Mouse (Mus musculus): ENCODE measurements around the gene Dnmt3c. TPM values are rescaled to one million over a fixed set of nuclear protein-coding genes. Genes with fewer than 3 reads are reported as not detected.

Dnmt3c gene
- total RNA-seq, 2 experiments from 2014 or later, result not detected

Other genes starting within 250 kb of the Dnmt3c start
- 7.1 TPM in 1 of 2 replicates, not detected in the other for gene 4930404H24Rik, start 203.9 kb upstream of the Dnmt3c start, total RNA-seq (2015; ENCODE audit: low replicate concordance)
- gene 4930404H24Rik, start 203.9 kb upstream of the Dnmt3c start, total RNA-seq (2017; ENCODE audit: low replicate concordance), result not detected in 2 replicates
- gene Nol4l, start 166.7 kb upstream of the Dnmt3c start, total RNA-seq (2015; ENCODE audit: low replicate concordance), result 2.7 and 6.1 TPM in 2 replicates
- gene Nol4l, start 166.7 kb upstream of the Dnmt3c start, total RNA-seq (2017; ENCODE audit: low replicate concordance), result 1.8 and 4.3 TPM in 2 replicates
- gene Commd7, start 63.9 kb upstream of the Dnmt3c start, total RNA-seq (2015; ENCODE audit: low replicate concordance), result 9.2 and 18.8 TPM in 2 replicates
- 2.4 and 4.3 TPM in 2 replicates for gene Commd7, start 63.9 kb upstream of the Dnmt3c start, total RNA-seq (2017; ENCODE audit: low replicate concordance)
- gene Dnmt3b, start 47.2 kb upstream of the Dnmt3c start, total RNA-seq (2015; ENCODE audit: low replicate concordance), result 1.5 and 2.3 TPM in 2 replicates
- 0.94 and 4.0 TPM in 2 replicates for gene Dnmt3b, start 47.2 kb upstream of the Dnmt3c start, total RNA-seq (2017; ENCODE audit: low replicate concordance)
- 40.5 and 93.4 TPM in 2 replicates for gene Mapre1, start 44.6 kb downstream of the Dnmt3c start, total RNA-seq (2015; ENCODE audit: low replicate concordance)
- gene Mapre1, start 44.6 kb downstream of the Dnmt3c start, total RNA-seq (2017; ENCODE audit: low replicate concordance), result 24.1 and 38.3 TPM in 2 replicates
- not detected in 2 replicates for gene Efcab8, start 83.3 kb downstream of the Dnmt3c start, total RNA-seq (2015; ENCODE audit: low replicate concordance)
- gene Efcab8, start 83.3 kb downstream of the Dnmt3c start, total RNA-seq (2017; ENCODE audit: low replicate concordance), result 0.51 TPM in 1 of 2 replicates, not detected in the other
- not detected in 2 replicates for gene Sun5, start 174.4 kb downstream of the Dnmt3c start, total RNA-seq (2015; ENCODE audit: low replicate concordance)
- gene Sun5, start 174.4 kb downstream of the Dnmt3c start, total RNA-seq (2017; ENCODE audit: low replicate concordance), result not detected in 2 replicates
- not detected in 2 replicates for gene Bpifb2, start 178.4 kb downstream of the Dnmt3c start, total RNA-seq (2015; ENCODE audit: low replicate concordance)
- gene Bpifb2, start 178.4 kb downstream of the Dnmt3c start, total RNA-seq (2017; ENCODE audit: low replicate concordance), result not detected in 2 replicates
- not detected in 2 replicates for gene Bpifb6, start 203.7 kb downstream of the Dnmt3c start, total RNA-seq (2015; ENCODE audit: low replicate concordance)
- not detected in 2 replicates for gene Bpifb6, start 203.7 kb downstream of the Dnmt3c start, total RNA-seq (2017; ENCODE audit: low replicate concordance)
- not detected in 2 replicates for gene Bpifb3, start 221.6 kb downstream of the Dnmt3c start, total RNA-seq (2015; ENCODE audit: low replicate concordance)
- not detected in 2 replicates for gene Bpifb3, start 221.6 kb downstream of the Dnmt3c start, total RNA-seq (2017; ENCODE audit: low replicate concordance)
- not detected in 2 replicates for gene Bpifb4, start 241.6 kb downstream of the Dnmt3c start, total RNA-seq (2015; ENCODE audit: low replicate concordance)
- not detected in 2 replicates for gene Bpifb4, start 241.6 kb downstream of the Dnmt3c start, total RNA-seq (2017; ENCODE audit: low replicate concordance)

All from erythroblast, adult 5-6 weeks (primary cell).